Mouse (Mus musculus) erythroblast, adult 5-6 weeks (primary cell): Measurements from ENCODE around the gene Arid5a. TPM values are rescaled to one million over a fixed set of nuclear protein-coding genes. Genes with fewer than 3 reads are reported as not detected.

Experiments
- total RNA-seq, 2 experiments: library from RNA; stranded (forward) in 1 of 2; stranded (reverse) in 1 of 2; fragments of 150-400 nt in 1 of 2; fragments of 200-764, 138-1000 nt in 1 of 2; gene quantifications; 2 replicates each; pipeline versions ENCODE4 v1.2.3 to v1.2.4; 2015 to 2017; ENCODE audit warnings: low replicate concordance in 2 of 2

The Arid5a gene
- total RNA-seq, 2 experiments from 2014 or later, result 3.2 to 5.6 TPM

Other genes starting within 250 kb of the Arid5a start
- gene Hs6st1, start 239.3 kb upstream of the Arid5a start, total RNA-seq (2015; ENCODE audit: low replicate concordance), result 82.8 and 141 TPM in 2 replicates
- 123 and 134 TPM in 2 replicates for gene Hs6st1, start 239.3 kb upstream of the Arid5a start, total RNA-seq (2017; ENCODE audit: low replicate concordance)
- 17.5 and 18.6 TPM in 2 replicates for gene Uggt1, start 63.0 kb upstream of the Arid5a start, total RNA-seq (2015; ENCODE audit: low replicate concordance)
- 23.0 and 42.7 TPM in 2 replicates for gene Uggt1, start 63.0 kb upstream of the Arid5a start, total RNA-seq (2017; ENCODE audit: low replicate concordance)
- gene Neurl3, start 33.1 kb upstream of the Arid5a start, total RNA-seq (2015; ENCODE audit: low replicate concordance), result 8.6 and 14.2 TPM in 2 replicates
- 8.0 and 9.1 TPM in 2 replicates for gene Neurl3, start 33.1 kb upstream of the Arid5a start, total RNA-seq (2017; ENCODE audit: low replicate concordance)
- gene Kansl3, start 61.4 kb downstream of the Arid5a start, total RNA-seq (2015; ENCODE audit: low replicate concordance), result 1.9 and 4.6 TPM in 2 replicates
- 10.1 and 13.5 TPM in 2 replicates for gene Kansl3, start 61.4 kb downstream of the Arid5a start, total RNA-seq (2017; ENCODE audit: low replicate concordance)
- gene Fer1l5, start 64.6 kb downstream of the Arid5a start, total RNA-seq (2015; ENCODE audit: low replicate concordance), result not detected in 2 replicates
- gene Fer1l5, start 64.6 kb downstream of the Arid5a start, total RNA-seq (2017; ENCODE audit: low replicate concordance), result not detected in 2 replicates
- 6.9 and 7.5 TPM in 2 replicates for gene Lman2l, start 137.5 kb downstream of the Arid5a start, total RNA-seq (2015; ENCODE audit: low replicate concordance)
- 1.7 and 3.2 TPM in 2 replicates for gene Lman2l, start 137.5 kb downstream of the Arid5a start, total RNA-seq (2017; ENCODE audit: low replicate concordance)
- gene Cnnm4, start 163.9 kb downstream of the Arid5a start, total RNA-seq (2015; ENCODE audit: low replicate concordance), result 1.5 and 2.3 TPM in 2 replicates
- 1.5 and 3.2 TPM in 2 replicates for gene Cnnm4, start 163.9 kb downstream of the Arid5a start, total RNA-seq (2017; ENCODE audit: low replicate concordance)
- 7.9 and 8.8 TPM in 2 replicates for gene Cnnm3, start 204.1 kb downstream of the Arid5a start, total RNA-seq (2015; ENCODE audit: low replicate concordance)
- 5.7 and 7.4 TPM in 2 replicates for gene Cnnm3, start 204.1 kb downstream of the Arid5a start, total RNA-seq (2017; ENCODE audit: low replicate concordance)
- gene Ankrd23, start 229.2 kb downstream of the Arid5a start, total RNA-seq (2015; ENCODE audit: low replicate concordance), result 3.3 TPM in 1 of 2 replicates, not detected in the other
- gene Ankrd23, start 229.2 kb downstream of the Arid5a start, total RNA-seq (2017; ENCODE audit: low replicate concordance), result 1.0 and 1.4 TPM in 2 replicates
- gene Gm42417, start 231.7 kb downstream of the Arid5a start, total RNA-seq (2015; ENCODE audit: low replicate concordance), result not detected in 2 replicates
- not detected in 2 replicates for gene Gm42417, start 231.7 kb downstream of the Arid5a start, total RNA-seq (2017; ENCODE audit: low replicate concordance)
- gene Ankrd39, start 239.7 kb downstream of the Arid5a start, total RNA-seq (2015; ENCODE audit: low replicate concordance), result 0.42 TPM in 1 of 2 replicates, not detected in the other
- gene Ankrd39, start 239.7 kb downstream of the Arid5a start, total RNA-seq (2017; ENCODE audit: low replicate concordance), result 0.56 and 1.2 TPM in 2 replicates